In the genomic region with DNA sequence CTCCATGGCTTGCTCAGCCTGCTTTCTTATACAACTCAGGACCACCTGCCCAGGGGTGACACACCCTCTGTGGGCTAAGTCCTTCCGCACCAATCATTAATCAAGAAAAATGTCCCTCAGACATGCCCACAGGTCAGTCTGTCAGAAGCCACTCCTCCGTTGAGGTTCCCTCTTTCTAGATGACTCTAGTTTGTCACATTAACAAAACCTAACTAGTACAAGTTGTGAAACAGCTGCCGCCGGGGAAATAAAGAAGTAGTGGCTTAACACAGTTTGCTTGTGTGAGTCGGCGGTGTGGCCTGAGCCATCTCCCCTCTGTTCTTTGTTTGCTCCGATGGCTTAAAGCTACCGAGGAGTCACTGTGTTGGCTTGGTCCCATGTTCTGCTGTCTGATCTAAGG, we compare ENCODE assay signal across 14 mouse cellular contexts. TPM values are rescaled to one million over a fixed set of nuclear protein-coding genes. Genes with fewer than 3 reads are reported as not detected.
DNase-seq lines count a peak whose midpoint lies in the region; ATAC-seq lines count a peak whose summit lies in the region.
"Had no signal": no experiment of that assay in that cellular context is flagged by ENCODE, and none has a peak within 500 bp of the region (broad histone marks: within the 10 kb centered on the region; RNA-seq: fewer than 3 reads in every experiment).

No protein-coding gene starts in this region.

- H3K4me2 ChIP-seq in heart, embryonic 12.5 days: peak overlapping the region; percentile 87; the same call in 1 of the 2 replicates

- H3K27ac ChIP-seq in heart, embryonic 12.5 days (ENCODE audit: poor library complexity, severe bottlenecking): no peak overlapping the region
- H3K27ac ChIP-seq: forebrain, embryonic 15.5 days; lung, embryonic 15.5 days had no signal

- H3K4me1 ChIP-seq in heart, embryonic 12.5 days (replicated peaks): peaks cover 13% of the 10 kb centered on the region

- H3K27me3 ChIP-seq in heart, embryonic 12.5 days (replicated peaks): 0 out of 2 replicates have a peak, but pooled peaks cover 4% of the 10 kb centered on the region
- H3K27me3 ChIP-seq: CH12.LX; lung, embryonic 15.5 days had no signal

- intact Hi-C loops in heart, postnatal 36 days (cut with DNase I): loop anchor here (5.0 kb wide), 1 partner anchor 330 kb away; no protein-coding TSS in a partner anchor

- H3K9ac ChIP-seq in heart, embryonic 12.5 days: no peak overlapping the region

- DNase-seq in heart, postnatal 36 days: no peak
- DNase-seq in lung, postnatal 25 days (ENCODE audit: low spot score): peak; percentile 27
- DNase-seq in lung, postnatal 10 days: no peak
- DNase-seq in monocyte, adult 2 months (ENCODE audit: low read depth in 1 of 2, low spot score in 2 of 2): peak; percentile 52 to 59
- no peak for DNase-seq in frontal cortex, postnatal 14 days (ENCODE audit: low spot score in 2 of 2)
- DNase-seq: kidney, adult 18-20 months; layer of hippocampus, postnatal 36 days; right cerebral cortex, postnatal 14 days had no signal

- no peaks in the 10 kb centered on the region for H3K36me3 ChIP-seq in heart, embryonic 12.5 days
- H3K36me3 ChIP-seq: forebrain, embryonic 15.5 days; lung, embryonic 15.5 days had no signal

- ATAC-seq in heart, embryonic 12.5 days (ENCODE audit: insufficient number of reproducible peaks, low FRiP score): no peak
- peak; percentile 43 for ATAC-seq in common myeloid progenitor, adult 5-6 weeks (replicated peaks; ENCODE audit: low read depth, poor library complexity, severe bottlenecking)
- ATAC-seq in activated CD4-positive, CD25-positive, alpha-beta regulatory T cell, adult 4 months: no peak

- H3K9me3 ChIP-seq in heart, embryonic 12.5 days (replicated peaks): no peaks in the 10 kb centered on the region
- H3K9me3 ChIP-seq: forebrain, embryonic 15.5 days; lung, embryonic 15.5 days had no signal

- no peak overlapping the region for H3K4me3 ChIP-seq in heart, embryonic 12.5 days

- 75% methylated on average over 8 of the region's 8 CpGs for WGBS in heart, embryonic 12.5 days

RNA-seq across cellular contexts. Expression of gene Acbd3, which starts 36.8 kb away (rescaled TPM):
- polyA plus RNA-seq in heart, embryonic 12.5 days (2016; fragmentation: Nextera tagmentation; extraction: Ambion mirVana): 29.2 and 29.7 TPM in 2 replicates
- total RNA-seq in heart, postnatal 36 days (2021): 10 to 100 TPM; 22.5 to 23.4 TPM
- total RNA-seq in common myeloid progenitor, adult 5-6 weeks (2017): 38.8 and 39.6 TPM in 2 replicates
- polyA plus RNA-seq in activated CD4-positive, CD25-positive, alpha-beta regulatory T cell, adult 4 months (2017; shearing (Covaris generic)): 10 to 100 TPM; 11.5 to 11.9 TPM

RNA-seq across cellular contexts. Expression of gene H3f3a, which starts 51.1 kb away (rescaled TPM):
- polyA plus RNA-seq in heart, embryonic 12.5 days (2016; fragmentation: Nextera tagmentation; extraction: Ambion mirVana): 1,616 and 1,670 TPM in 2 replicates
- 100 to 1,000 TPM; 457 to 506 TPM for total RNA-seq in heart, postnatal 36 days (2021)
- total RNA-seq in common myeloid progenitor, adult 5-6 weeks (2017): 1,892 and 2,280 TPM in 2 replicates
- polyA plus RNA-seq in activated CD4-positive, CD25-positive, alpha-beta regulatory T cell, adult 4 months (2017; shearing (Covaris generic)): 100 to 1,000 TPM; 737 to 878 TPM

Comparison
In these comparisons a context has a peak if more than half of its experiments do, and no peak if none do; other contexts are left out.
1. DNase-seq: peak in lung, postnatal 25 days (single experiment) and monocyte, adult 2 months (2 of 2); none in heart, postnatal 36 days (0 of 2), lung, postnatal 10 days (single experiment) and frontal cortex, postnatal 14 days (0 of 2).